8 mouse cellular contexts compared by ENCODE assay signal in the genomic region with DNA sequence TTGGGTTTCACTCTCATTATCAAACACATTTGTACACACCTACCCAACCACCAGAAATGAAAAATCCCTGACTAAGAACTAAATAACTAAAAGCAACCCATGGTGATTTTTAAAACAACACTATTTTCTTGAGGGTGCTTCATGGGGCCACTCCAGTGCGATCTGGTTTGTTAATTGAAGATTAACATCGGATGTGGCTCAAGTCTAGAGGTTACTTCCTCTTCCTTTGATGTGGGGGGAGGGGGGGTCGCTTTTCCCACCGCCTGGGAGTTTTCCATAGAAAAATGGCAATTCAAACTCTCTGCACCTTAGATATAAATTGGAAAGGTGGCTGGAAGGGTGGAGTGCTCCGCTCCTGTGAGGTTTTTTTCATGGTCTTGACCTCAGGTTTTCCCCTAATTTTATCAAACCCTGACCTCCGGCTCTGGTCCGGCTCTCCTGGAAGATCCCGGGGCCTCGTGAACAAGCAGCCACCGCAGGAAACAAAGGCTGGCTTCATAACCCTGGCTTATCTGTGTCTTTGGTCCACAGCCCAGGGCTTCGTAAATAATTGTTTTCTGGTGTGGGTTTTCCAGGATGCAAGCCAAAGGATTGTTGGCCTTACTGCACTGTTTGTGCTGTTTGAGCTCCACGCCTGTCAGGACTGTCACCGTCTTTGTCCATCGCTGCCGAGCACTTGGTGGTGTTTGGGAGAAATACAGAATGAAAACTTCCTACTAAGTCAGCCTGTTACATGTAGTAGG. TPM values are rescaled to one million over a fixed set of nuclear protein-coding genes. Genes with fewer than 3 reads are reported as not detected.
DNase-seq lines count a peak whose midpoint lies in the region; ATAC-seq and TF ChIP-seq lines count a peak whose summit lies in the region.

No protein-coding gene starts in this region.

- H3K4me3 ChIP-seq in lung, postnatal 0 days (ENCODE audit: low read depth, low read length): no peak overlapping the region

- no peak overlapping the region; the same call in 1 of the 2 replicates for H3K4me2 ChIP-seq in lung, postnatal 0 days (replicated peaks; ENCODE audit: low read depth, low read length)

- H3K36me3 ChIP-seq in lung, postnatal 0 days (ENCODE audit: insufficient read depth, low read length): no peaks in the 10 kb centered on the region

- 8% methylated on average over 15 of the region's 15 CpGs for WGBS in lung, postnatal 0 days

- H3K27me3 ChIP-seq in lung, postnatal 0 days (replicated peaks; ENCODE audit: insufficient read depth, low read length): no peaks in the 10 kb centered on the region

- no peak for TF ChIP-seq EP300 in lung, postnatal 0 days (IDR thresholded peaks at IDR 0.05)

- peaks cover 13% of the 10 kb centered on the region; the same call in 1 of the 2 replicates for H3K4me1 ChIP-seq in lung, postnatal 0 days (ENCODE audit: insufficient read depth, low read depth, low read length)

- ATAC-seq in lung, postnatal 0 days: peak; percentile 47
- ATAC-seq in erythroblast, adult 5-6 weeks (replicated peaks; ENCODE audit: low FRiP score, poor library complexity, severe bottlenecking): no peak

- no peak overlapping the region for H3K9ac ChIP-seq in lung, postnatal 0 days (replicated peaks; ENCODE audit: low read depth)

- H3K9me3 ChIP-seq in lung, postnatal 0 days (ENCODE audit: low read length): no peaks in the 10 kb centered on the region

- DNase-seq in gastrocnemius, postnatal 10 days: peak; percentile 31
- DNase-seq in gastrocnemius, adult 8-10 months (ENCODE audit: low spot score in 2 of 2): no peak
- peak; percentile 53 to 66 for DNase-seq in adrenal gland, postnatal 36 days
- DNase-seq in heart, adult 8-10 months (ENCODE audit: low spot score): peak; percentile 71
- peak; percentile 65 to 66 for DNase-seq in kidney, adult 8-10 months
- DNase-seq in lung, postnatal 0 days (ENCODE audit: low spot score): peak; percentile 58
- DNase-seq in right cerebral cortex, postnatal 25 days: no peak

- H3K27ac ChIP-seq in lung, postnatal 0 days (ENCODE audit: low read length): no peak overlapping the region

- no peak for TF ChIP-seq CTCF in lung, postnatal 0 days (IDR thresholded peaks at IDR 0.05)

RNA-seq across cellular contexts. Expression of gene Pygo1, which starts 44.2 kb away (rescaled TPM):
- total RNA-seq in gastrocnemius, postnatal 10 days (2021): 1 to 10 TPM; 5.0 to 5.3 TPM
- 10 to 100 TPM; 11.8 to 15.5 (median 14.5) TPM for total RNA-seq in gastrocnemius, adult 8-10 months (2022)
- total RNA-seq in adrenal gland, postnatal 36 days (2021): 1 to 10 TPM; 3.7 to 4.3 TPM
- 10 to 100 TPM; 12.9 to 16.4 (median 14.2) TPM for total RNA-seq in heart, adult 8-10 months (2022)
- 1.8 TPM in 2 replicates for polyA plus RNA-seq in lung, postnatal 0 days (2015; fragmentation: Nextera tagmentation; extraction: Ambion mirVana)
- not detected in 2 replicates for total RNA-seq in erythroblast, adult 5-6 weeks (2015; ENCODE audit: low replicate concordance)
- total RNA-seq in erythroblast, adult 5-6 weeks (2017; ENCODE audit: low replicate concordance): not detected in 2 replicates

Comparison
In these comparisons a context has a peak if more than half of its experiments do, and no peak if none do; other contexts are left out.
1. DNase-seq: peak in gastrocnemius, postnatal 10 days (single experiment), adrenal gland, postnatal 36 days (2 of 2), heart, adult 8-10 months (single experiment), kidney, adult 8-10 months (2 of 2) and lung, postnatal 0 days (single experiment); none in gastrocnemius, adult 8-10 months (0 of 2) and right cerebral cortex, postnatal 25 days (single experiment).
2. RNA of gene Pygo1, which starts 44.2 kb away (total RNA-seq): 11.8 to 15.5 TPM in gastrocnemius, adult 8-10 months, 12.9 to 16.4 TPM in heart, adult 8-10 months, 5.0 to 5.3 TPM in gastrocnemius, postnatal 10 days and 3.7 to 4.3 TPM in adrenal gland, postnatal 36 days; not detected in erythroblast, adult 5-6 weeks; every median in the first group is over 4 times any median in the second.